Mouse (Mus musculus) CH12.LX (cell line): Measurements from ENCODE around the gene Dusp16.

ENCODE experiments used
- BHLHE40 ChIP-seq: IDR thresholded peaks from 2 replicates; pipeline ENCODE4 v1.6.1; 2011; ENCODE audit warnings: mild to moderate bottlenecking, low read depth, low read length, improper control_type of control experiment
- CTCF ChIP-seq, 2 experiments: IDR thresholded peaks in 1 of 2; conservative IDR thresholded peaks in 1 of 2; 2 replicates each; pipeline ENCODE4 v1.5.1; 2011 to 2012; ENCODE audit warnings: low read depth in 2 of 2, low read length in 2 of 2, improper control_type of control experiment in 1 of 2, inconsistent platforms in 1 of 2, mild to moderate bottlenecking in 1 of 2, moderate library complexity in 1 of 2
- E2F4 ChIP-seq: IDR thresholded peaks from 2 replicates; pipeline ENCODE4 v1.6.1; 2011; ENCODE audit warnings: low read depth, low read length, improper control_type of control experiment; ENCODE audit not compliant: insufficient replicate concordance
- HCFC1 ChIP-seq: IDR thresholded peaks from 2 replicates; pipeline ENCODE4 v1.6.1; 2012; ENCODE audit warnings: low read depth, mild to moderate bottlenecking, inconsistent platforms, low read length, improper control_type of control experiment
- JUN ChIP-seq: IDR thresholded peaks from 2 replicates; pipeline ENCODE4 v1.6.1; 2011; ENCODE audit warnings: low read depth, mild to moderate bottlenecking, low read length, improper control_type of control experiment, moderate library complexity; ENCODE audit not compliant: insufficient read depth
- MAX ChIP-seq: IDR thresholded peaks from 2 replicates; pipeline ENCODE4 v1.6.1; 2011; ENCODE audit warnings: low read length, improper control_type of control experiment
- MAZ ChIP-seq: IDR thresholded peaks from 2 replicates; pipeline ENCODE4 v1.6.1; 2012; ENCODE audit warnings: low read depth, mild to moderate bottlenecking, inconsistent platforms, low read length, improper control_type of control experiment, moderate library complexity
- POLR2A ChIP-seq: IDR thresholded peaks from 2 replicates; pipeline ENCODE4 v1.6.1; 2011; ENCODE audit warnings: low read depth, mild to moderate bottlenecking, improper control_type of control experiment, low read length
- SMC3 ChIP-seq: IDR thresholded peaks from 2 replicates; pipeline ENCODE4 v1.6.1; 2011; ENCODE audit warnings: low read depth, low read length, improper control_type of control experiment
- UBTF ChIP-seq: IDR thresholded peaks from 2 replicates; pipeline ENCODE4 v1.6.1; 2012; ENCODE audit warnings: low read depth, mild to moderate bottlenecking, inconsistent platforms, low read length, improper control_type of control experiment, moderate library complexity
- ZKSCAN1 ChIP-seq: IDR thresholded peaks from 2 replicates; pipeline ENCODE4 v1.6.1; 2012; ENCODE audit warnings: low read depth, inconsistent platforms, low read length, improper control_type of control experiment, borderline replicate concordance
- ZNF384 ChIP-seq: IDR thresholded peaks from 2 replicates; pipeline ENCODE4 v1.6.1; 2012; ENCODE audit warnings: low read depth, low read length, improper control_type of control experiment, inconsistent platforms

DNA sequence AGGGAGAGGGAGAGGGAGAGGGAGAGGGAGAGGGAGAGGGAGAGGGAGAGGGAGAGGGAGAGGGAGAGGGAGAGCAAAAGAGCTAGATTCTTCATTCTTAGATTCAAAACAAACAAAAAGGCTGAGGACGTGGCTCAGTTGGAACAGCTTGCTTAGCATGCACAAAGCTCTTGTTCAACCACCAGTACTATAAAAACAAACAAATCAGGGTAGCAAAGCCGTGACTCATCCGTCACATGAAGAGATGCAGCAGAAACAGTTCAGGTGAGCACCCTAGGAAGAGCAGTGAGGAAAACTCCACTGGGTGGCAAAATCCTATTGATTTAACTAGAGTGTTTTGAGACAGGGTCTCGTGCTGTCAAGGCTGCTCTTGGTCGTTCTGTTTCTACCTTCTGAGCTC is 27.3 kb upstream of the Dusp16 start:
- TF ChIP-seq E2F4, result no peak
- no peak for TF ChIP-seq MAX
- no peak for TF ChIP-seq ZNF384
- no peak for TF ChIP-seq POLR2A
- no peak for TF ChIP-seq ZKSCAN1
- no peak for TF ChIP-seq MAZ
- no peak for TF ChIP-seq CTCF (conservative IDR thresholded peaks at IDR 0.05 in 1 of 2, IDR thresholded peaks at IDR 0.05 in 1 of 2; ENCODE audit: low read depth in 2 of 2, low read length in 2 of 2)
- no peak for TF ChIP-seq SMC3
- no peak for TF ChIP-seq UBTF
- no peak for TF ChIP-seq JUN
- no peak for TF ChIP-seq BHLHE40
- TF ChIP-seq HCFC1, result no peak
